Mouse (Mus musculus) thymus, postnatal 10 days (tissue): ENCODE results near the gene Cnr1.

Experiments used
- DNase-seq, 2 experiments: peaks; one replicate each; pipeline ENCODE4 v3.0.0; 2021; ENCODE audit warnings: low spot score in 2 of 2

Gene Cnr1

GRCm38 (mm10) chr4:33941557-33941956, 17.2 kb downstream of the Cnr1 start:
- DNase-seq, result no peak

GRCm38 (mm10) chr4:33943936-33944335, 19.5 kb downstream of the Cnr1 start:
- DNase-seq, result no peak

DNA sequence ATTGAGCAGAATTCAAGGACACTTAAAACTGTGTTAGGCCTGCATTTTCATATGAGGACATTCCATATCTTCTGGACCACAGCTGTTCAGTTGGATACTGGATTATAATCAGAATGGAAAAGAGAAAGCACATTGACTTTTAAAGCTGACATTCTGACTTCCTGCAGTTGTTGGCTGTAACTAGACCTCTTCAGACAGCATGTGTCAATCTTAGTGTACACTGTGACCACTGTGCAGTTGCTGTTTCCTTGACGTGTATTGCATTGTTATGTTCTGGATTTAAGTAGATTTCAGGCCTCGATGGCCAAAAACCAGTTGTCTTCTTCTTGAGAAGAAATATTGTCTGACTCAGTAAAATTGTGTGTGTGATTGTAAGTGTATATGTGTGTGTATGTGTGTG, 21.3 kb downstream of the Cnr1 start:
- no peak for DNase-seq

DNA sequence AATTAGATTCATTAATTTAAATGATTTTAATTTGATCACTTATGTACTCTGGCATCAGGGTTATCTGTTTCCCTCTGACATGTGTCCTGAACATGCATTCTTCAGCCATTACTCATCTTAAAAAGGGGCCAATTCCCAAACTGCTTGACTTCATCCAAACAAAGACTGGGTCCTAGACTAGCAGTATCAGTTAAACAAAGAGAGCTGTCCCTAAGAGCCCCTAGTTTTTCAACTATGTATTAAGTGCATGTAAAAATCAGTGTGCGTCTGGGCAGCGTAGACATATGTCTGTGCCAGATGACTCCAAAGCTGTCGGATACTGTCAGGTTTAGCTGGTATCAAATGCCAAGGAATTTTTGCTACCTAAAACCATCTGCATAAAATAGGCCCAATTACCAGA, 23.2 kb downstream of the Cnr1 start:
- no peak for DNase-seq

DNA sequence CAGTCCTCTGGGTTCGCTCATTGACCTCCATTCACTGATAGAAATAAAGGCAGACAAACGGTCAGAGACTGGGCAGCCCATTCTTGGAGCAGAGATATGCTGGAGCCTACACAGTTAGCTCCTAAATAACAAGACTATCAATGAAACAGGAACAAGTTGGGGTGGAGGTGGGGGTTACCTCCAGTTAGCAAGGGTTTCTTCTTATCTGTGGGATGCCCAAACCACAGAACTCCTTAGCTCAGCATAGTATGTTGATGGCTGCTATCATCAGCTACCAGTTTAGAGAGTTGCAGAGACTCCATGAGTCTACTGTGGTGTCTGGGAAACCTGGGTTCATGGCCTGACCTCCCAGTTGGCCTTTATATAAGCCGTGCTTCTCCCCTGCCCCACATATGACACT, 33.0 kb downstream of the Cnr1 start:
- no peak for DNase-seq

- DNase-seq, result no peak
Measured at GRCm38 (mm10) chr4:33958515-33958914, 34.1 kb downstream of the Cnr1 start.

DNA sequence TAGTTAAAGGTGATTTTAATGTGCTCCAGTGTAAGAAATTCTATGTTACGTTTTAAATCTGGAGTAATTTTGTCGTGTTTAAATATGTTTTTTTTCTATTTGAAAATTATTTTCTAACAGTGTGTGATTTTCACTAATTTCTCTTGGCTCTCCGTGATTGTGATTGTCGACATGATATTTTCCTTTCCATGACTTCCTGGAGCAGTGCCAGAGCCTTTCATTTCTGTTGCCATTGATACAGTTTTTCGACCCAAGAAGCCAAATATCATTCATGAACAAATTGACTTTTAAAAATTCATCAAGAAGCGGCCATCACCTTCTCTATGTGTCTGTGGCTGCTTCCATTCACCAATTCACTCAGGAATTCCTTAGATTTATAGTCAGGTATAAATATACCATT, 35.4 kb downstream of the Cnr1 start:
- no peak for DNase-seq

DNA sequence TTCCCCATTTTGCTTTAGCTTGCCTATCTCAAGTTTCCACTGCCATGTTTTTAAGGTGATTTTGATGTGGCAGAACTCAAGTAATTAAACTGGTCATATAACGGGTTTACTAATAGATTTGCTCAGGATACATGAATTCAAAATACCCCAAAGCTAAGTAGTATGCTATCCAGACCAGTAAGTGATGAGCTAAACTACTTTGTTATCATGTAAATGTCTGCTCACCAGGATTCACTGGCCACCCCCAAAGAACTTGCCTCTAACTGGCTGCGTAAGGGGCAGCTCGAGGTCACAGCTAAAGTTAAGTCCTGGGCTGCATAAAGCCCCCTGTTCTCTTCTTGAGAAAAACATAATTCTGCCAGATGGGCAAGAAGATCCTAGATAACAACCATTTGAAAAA, 46.3 kb downstream of the Cnr1 start:
- DNase-seq, result no peak

DNA sequence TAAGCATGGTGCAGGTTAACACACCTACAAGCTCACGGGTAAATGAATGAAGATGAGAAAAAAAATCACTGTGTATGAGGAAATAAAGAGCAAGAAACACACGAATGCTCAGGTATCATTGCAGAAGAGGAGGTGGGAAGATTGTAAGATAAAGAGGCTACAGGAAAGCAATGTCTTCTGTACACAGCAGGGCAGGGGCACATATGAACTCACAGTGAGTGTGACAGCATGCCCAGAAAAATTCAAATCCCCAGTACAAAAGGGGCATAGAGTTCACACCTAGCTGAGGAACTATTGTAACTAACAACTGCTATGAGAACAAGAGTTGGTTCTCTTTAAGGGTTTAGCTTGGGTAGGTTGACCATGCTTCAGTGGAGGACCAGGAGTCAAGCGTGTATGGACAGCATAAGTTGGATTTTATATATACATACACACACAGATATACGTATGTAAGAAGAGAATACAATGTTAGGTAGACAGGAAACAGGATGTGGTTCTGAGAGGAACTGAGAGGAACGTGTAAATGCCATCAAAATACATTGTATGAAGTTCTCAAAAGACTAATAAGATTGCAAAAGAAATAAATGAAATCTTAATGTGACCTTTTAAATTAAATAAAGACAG, 64.2 kb downstream of the Cnr1 start:
- DNase-seq, result no peak

GRCm38 (mm10) chr4:33992687-33993086, 68.3 kb downstream of the Cnr1 start:
- no peak for DNase-seq

GRCm38 (mm10) chr4:33996382-33996781, 72.0 kb downstream of the Cnr1 start:
- no peak for DNase-seq
